Mouse (Mus musculus) embryo, embryonic 10 days (tissue): Measurements from ENCODE around the gene Gm10803.
"Not testable (repeated sequence)": the region's sequence is repeated elsewhere in the genome, so short reads cannot be mapped to it uniquely, and the experiment has no call there.

Source experiments
- DNase-seq: peaks from one replicate; pipeline ENCODE4 v3.0.0-alpha.2; 2015; ENCODE audit warnings: low spot score

The Gm10803 gene

GRCm38 (mm10) chr2:93560268-93560667 lies at the start of gene Gm10803:
Gene Gm10803, plus strand, starts transcription at chr2:93560568.
- DNase-seq: not testable (repeated sequence)

DNA sequence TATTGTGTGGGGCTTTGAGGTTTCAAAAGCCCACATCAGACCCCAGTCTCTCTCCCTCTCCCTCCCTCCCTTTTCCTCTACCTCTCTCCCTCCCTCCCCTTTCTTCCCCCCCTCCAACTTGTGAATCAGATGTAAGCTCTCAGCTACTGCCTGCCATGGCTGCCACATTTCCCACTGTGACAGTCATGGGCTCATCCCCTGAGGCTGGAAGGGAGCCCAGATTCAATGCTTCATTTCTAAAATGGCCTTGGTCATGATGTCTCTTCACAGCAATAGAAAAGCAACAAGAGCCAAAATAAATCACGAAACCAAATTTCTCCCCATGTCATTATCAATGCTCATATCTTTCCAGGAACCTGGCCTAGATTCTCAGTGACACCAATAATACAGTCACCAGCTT lies 49.5 kb upstream of the Gm10803 start:
- no peak for DNase-seq

- DNase-seq: no peak
These were observed 48.2 kb upstream of the Gm10803 start for GRCm38 (mm10) chr2:93512130-93512529.

DNA sequence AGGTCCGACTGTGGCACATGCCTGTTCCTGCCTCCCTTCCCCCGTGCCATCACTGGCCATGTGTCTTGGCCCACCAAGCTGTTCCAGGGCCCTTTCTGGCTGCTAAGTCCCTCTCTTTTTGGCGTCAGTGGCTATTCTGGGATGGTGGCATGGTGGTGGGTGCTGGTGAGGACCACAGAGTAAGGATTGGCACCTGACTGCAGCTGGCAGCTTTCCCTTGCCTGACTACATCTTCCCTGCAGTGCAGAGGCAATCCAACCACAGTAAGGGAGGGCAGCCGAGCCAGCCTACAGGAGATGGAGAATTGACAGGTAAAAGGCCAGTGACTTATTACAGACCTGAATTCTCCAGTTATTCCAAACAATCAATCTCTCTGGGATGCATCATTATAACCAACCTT lies 45.1 kb upstream of the Gm10803 start:
- no peak for DNase-seq

DNA sequence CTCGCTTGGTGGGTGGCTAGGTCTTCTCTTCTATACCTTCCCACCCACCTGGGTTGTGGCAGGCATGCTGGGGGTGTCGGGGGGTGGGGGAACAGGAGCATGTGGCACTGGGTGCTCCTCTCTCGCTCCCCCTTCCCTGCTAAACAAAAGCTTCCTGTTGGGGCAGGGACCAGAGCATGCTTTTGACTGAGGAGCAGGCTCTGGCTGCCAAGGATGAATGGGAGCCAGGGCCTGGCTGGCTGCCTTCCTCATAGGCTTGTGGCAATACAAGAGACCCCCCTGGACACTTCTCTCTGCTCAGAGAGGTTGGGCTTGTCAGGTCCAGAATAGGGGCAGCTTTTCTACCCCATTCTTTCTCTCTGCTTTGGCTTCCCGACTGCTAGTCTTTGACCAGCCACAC lies 39.3 kb upstream of the Gm10803 start:
- no peak for DNase-seq

GRCm38 (mm10) chr2:93521571-93521970 lies 38.8 kb upstream of the Gm10803 start:
- DNase-seq: no peak

DNA sequence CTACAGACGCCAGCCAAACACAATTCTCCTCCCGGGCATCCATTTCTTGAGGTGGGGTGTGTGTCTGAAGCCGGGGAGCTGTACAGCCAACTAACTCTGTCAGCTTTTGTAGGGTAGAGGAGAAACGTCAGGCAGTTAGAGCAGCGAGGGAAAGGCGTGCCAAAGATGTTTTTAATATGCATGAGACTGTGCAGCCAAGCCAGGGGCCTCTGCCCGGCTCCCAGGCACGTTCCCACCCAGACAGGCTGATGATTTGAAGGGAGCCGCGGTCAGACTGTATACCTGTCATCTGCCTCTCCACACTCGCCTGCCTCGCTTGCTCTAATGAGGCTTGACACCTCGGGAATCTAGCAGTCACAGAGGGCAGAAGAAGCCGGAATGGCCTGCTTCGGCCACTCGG lies 38.4 kb upstream of the Gm10803 start:
- DNase-seq: no peak

DNA sequence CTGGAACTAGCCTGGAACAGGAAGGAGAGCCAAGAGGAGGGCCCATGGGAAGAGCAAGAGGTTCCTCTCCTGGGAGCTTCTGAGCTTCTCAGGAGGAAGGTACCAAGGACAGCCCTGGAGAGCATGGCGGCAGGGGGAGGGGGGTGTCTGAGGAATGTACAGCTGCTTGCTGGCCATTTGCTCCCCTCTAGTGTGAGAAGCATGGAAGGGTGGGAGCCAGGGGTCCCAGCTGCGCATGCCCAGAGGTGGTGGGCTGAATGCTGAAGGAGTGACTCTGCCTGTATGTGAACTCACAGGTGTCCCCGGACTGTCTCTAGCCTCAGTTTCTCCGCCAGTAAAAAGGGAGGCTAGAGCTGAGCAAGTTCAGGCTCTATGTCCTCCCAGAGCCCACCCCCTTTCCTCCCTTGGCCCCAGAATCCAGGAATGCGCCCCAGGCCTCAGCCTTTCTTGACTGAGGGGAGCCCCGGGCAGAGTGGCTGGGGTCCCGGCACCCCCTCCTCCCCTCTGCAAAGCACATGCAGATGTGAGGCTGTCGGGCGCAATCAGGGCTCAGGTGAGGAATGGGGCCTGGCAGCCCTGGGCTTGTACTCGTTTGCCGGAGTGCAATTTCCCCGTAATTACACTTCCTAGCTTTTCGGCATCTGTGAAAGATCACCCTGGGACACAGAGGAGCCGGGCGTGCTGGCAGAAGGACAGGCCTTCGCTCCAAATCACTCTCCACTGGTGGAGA lies 35.2 kb upstream of the Gm10803 start:
- DNase-seq: no peak

DNA sequence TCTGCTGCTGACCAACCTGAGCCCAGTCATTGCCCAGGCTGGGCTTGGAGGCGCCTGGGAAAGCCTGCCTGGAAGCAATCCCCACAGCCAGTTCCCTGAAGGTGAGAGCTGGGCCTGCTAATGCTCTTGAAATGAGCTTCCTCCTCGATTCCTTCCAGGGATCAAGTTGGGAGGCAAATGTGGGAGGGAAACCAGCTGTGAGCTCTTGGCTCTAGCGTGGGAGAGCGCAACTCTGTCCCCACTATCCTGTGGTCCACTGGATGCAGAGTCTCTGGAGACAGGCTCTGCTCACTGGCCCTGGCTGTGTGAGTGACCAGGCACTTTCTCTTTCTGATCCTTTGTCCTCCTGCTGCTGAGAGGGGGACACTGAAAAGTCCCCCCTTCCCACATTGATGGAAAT lies 30.8 kb upstream of the Gm10803 start:
- DNase-seq: no peak

DNA sequence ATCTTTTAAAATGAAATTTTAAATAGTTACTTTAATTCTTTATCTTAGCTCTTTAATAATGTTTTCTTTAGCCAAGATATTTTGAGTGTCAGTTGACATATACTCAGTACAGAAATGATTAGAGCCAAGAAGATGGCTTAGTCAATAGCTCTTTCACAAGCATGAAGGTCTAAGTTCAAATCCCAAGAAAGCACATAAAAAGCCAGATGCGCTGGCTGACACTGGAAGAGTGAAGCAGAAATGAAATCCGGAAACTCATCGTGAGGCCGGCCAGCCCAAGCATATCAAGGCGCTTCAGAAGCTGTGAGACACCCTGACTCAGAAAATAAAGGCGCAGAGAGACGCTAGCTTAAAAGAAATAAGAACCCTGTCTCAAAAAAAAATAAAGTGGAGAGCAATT lies 26.5 kb upstream of the Gm10803 start:
- no peak for DNase-seq

DNA sequence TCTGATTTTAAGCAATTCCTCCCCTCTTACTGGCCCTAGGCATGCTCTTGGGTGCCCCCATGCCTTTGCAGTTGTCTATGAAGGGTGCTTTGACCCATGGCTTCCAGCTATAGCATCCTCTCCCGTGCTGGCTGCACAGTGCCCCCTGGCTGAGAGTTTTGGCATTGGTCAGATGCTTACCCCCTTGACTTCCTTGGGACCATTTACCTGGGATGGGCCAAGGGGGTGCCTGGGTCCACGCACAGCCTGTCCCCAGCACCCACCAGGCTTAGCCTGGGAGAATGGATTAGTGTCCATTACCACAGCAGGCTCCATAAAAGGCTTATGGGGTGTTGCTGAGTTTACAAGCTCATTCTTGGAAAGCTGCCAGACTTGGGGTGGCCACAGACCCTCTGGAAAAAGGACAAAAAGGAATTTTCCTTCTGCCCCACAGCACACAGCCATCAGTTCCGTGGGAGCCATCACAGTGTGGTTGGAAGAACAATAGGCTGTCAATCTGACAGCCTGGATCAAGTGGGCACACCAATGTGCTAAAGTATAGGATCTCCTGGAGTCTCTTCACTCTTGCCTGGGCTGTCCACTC lies 22.9 kb upstream of the Gm10803 start:
- DNase-seq: no peak

GRCm38 (mm10) chr2:93538140-93538539 lies 22.2 kb upstream of the Gm10803 start:
- DNase-seq: no peak

DNA sequence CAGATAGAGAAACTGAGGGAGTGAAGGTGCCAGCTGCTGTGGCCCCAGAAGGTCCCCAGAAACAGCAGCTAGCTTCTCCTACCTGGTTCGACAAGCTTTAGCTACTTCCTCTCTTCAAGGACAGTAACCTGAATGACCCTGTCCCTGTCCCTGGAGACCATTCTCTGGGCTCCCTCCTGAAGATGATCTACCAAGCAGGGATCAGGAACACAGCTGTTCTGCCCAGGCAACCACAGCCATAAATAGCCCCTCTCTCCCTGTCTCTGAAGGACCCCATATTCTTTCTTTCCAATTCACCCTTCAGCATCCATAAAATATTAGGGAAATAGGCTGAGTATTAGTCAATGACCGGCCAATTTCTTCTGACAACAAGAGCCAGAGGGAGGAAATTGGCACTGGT lies 18.6 kb upstream of the Gm10803 start:
- no peak for DNase-seq

DNA sequence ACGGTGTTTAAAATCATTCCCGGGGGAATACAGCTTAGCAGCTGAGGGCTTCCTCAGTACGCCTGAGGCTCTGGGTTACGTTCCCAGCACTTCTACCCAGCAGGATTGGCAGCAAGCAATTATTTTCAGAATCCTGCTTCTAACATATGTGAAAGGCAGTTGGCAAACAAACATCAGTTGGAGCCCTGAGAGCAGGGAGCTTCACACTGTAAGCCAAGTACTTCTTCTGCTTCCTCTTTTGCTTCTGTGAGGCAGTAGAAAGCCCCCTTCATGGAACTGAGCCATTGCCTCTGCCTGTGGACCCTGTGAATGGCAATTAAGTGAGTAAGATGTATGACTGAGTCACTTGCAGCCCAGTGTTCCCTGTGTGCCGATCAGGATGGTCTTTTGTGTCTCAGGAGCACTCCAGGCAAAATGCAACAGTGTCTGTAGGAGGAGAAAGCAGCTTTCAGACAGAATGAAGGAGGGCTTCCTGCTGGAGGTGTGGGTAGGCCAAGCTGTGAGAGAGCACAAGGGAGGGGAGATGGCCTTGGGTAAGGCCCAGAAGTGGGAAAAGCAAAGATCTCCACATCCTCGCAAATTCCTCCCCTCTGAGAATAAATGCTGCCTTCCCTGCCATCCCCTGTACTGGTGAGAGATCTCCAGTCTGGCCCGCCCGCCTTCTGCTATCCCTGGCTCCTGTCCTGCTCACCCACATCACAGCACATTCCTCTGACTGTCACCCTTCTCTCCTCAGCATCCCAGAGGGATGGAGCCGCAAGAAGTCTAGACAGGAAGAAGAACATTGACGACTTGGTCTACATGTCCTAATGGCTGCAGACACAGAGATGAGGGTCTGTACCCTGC lies 7.5 kb upstream of the Gm10803 start:
- DNase-seq: no peak

- peak; percentile 42 for DNase-seq
These were observed 6.5 kb upstream of the Gm10803 start for GRCm38 (mm10) chr2:93553905-93554304.

DNA sequence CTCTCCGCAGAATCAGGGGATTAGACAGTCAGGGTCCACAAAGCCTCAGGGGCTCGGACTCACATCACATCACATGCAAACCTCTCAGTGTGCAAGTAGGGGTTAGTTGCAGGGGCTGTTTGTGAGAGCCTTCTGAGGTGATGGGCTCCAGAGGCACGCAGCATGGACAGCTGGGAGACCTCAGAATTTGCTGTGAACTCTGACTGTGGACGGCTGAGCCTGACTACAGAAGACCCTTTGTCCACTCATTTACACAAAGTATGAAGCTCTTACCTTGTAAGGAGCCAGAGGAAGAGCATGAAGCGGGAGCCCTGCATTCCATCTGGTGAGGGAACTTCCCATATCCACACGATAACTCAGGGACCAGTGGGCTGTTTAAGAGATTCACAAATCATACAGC lies 5.3 kb downstream of the Gm10803 start:
- no peak for DNase-seq

DNA sequence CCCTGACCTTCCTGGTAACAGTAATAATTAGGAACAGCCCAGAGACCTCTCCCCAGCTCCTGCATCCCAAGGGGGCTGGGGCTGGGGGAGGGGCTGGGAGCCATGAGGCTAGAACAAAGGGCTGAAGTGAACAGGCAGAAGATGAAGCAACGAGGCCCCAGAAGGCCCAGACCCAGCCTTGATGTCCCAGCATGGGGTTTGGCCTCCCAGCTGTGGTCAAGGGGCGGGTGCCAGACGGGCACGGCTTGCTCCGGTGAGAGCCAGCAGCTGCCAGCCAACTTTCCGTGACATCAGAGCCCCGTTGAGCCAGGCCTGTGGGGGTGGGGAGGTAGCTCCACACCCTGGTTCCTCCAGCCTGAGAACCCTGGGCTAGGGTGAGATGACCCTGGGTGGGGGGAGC lies 7.3 kb downstream of the Gm10803 start:
- DNase-seq: no peak

DNA sequence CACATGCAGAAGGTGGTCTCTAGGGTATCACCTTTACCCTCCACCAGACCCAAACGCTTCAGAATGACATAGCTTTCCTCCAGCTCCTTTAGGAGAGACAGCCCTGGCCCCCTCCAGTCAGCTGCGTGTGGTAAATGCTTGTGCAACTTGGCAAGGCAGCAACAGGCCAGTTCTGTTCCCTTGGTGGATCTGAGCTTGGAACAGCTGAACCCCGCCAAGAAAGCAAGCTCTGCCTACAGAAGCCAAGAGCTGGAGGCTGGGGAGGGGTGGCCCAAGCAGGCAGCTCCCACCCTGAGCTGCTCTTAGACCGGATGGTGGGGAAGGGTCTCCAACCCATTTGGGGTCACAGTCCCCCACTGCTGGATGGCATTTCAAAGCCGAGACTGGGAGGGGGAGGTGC lies 12.2 kb downstream of the Gm10803 start:
- DNase-seq: no peak

GRCm38 (mm10) chr2:93581271-93581670 lies 20.9 kb downstream of the Gm10803 start:
- no peak for DNase-seq

GRCm38 (mm10) chr2:93585821-93586220 lies 25.5 kb downstream of the Gm10803 start:
- no peak for DNase-seq

- DNase-seq: no peak
These were observed 27.1 kb downstream of the Gm10803 start for GRCm38 (mm10) chr2:93587446-93587845.

DNA sequence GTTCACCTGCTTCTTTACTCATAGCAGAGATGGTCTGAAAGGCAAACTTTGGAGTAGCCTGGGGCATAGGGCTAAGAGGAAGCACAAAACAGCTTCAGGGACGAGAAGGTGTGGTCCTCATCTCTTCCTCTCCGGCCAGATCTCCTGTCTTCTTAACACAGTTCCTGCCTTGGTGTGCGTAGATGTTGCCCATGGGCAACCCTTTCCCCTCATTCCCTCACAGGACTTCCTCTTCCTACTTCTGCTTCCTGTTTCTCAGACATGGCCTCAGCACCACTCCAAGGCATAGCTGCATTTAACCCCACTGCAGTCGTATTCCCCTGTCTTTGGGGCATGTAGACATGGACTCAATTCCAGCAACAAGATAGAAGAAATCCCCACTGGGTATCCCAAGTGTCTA lies 29.5 kb downstream of the Gm10803 start:
- no peak for DNase-seq

DNA sequence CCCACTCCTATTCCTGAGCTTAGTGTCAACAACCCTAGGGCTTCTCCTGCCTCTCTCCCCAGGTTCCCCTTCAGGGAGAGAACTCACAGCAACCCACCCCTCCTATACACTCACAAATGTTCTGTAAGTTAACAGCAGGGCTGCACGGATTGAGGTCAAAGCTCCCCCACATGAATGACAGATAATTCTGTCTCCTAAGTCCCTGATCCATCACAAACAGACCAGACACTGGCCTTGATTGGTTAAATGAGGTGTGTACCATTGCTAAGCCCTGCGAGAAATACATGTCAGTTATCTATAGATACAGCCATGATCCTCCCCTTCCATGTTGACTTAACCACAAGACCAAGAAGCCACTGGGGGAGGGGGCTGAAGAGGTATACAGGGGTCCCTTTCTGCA lies 31.3 kb downstream of the Gm10803 start:
- DNase-seq: no peak
